Mouse (Mus musculus): ENCODE measurements at regions not wholly inside any gene's neighbourhood (a gene's known extent, or its start where the extent isn't known, plus 50 kb on each side); places are given as distances from the start of the nearest gene placed in this dataset.

GRCm38 (mm10) chr14:94541995-94542394 is 651.5 kb upstream of the Pcdh9 start:
- DNase-seq (no peak), ATAC-seq (ENCODE audit: low FRiP score, low TSS enrichment) (no peak)
- Histone ChIP-seq H3K9me3 (ENCODE audit: control insufficient read depth, low read length) (no peaks in the 10 kb centered on the region), H3K27ac (replicated peaks; ENCODE audit: low read depth, low read length) (no peak overlapping the region), H3K4me1 (ENCODE audit: control insufficient read depth, insufficient read depth, low read length) (no peaks in the 10 kb centered on the region), H3K27me3 (ENCODE audit: control insufficient read depth, insufficient read depth, low read length) (no peaks in the 10 kb centered on the region), H3K36me3 (ENCODE audit: control insufficient read depth, insufficient read depth, low read length) (no peaks in the 10 kb centered on the region), H3K9ac (replicated peaks; ENCODE audit: low read length) (no peak overlapping the region), H3K4me2 (ENCODE audit: low read length) (no peak overlapping the region), H3K4me3 (replicated peaks; ENCODE audit: low read depth, low read length) (no peak overlapping the region)
- 90% methylated on average over 8 of the region's 8 CpGs for WGBS

- Histone ChIP-seq H3K27me3 (ENCODE audit: control insufficient read depth, insufficient read depth, low read length) (no peaks in the 10 kb centered on the region), H3K4me1 (ENCODE audit: control insufficient read depth, insufficient read depth, low read length) (no peaks in the 10 kb centered on the region), H3K36me3 (ENCODE audit: control insufficient read depth, insufficient read depth, low read length) (no peaks in the 10 kb centered on the region), H3K4me3 (replicated peaks; ENCODE audit: low read depth, low read length) (no peak overlapping the region), H3K9me3 (ENCODE audit: control insufficient read depth, low read length) (no peaks in the 10 kb centered on the region), H3K27ac (replicated peaks; ENCODE audit: low read depth, low read length) (no peak overlapping the region), H3K4me2 (ENCODE audit: low read length) (no peak overlapping the region), H3K9ac (replicated peaks; ENCODE audit: low read length) (no peak overlapping the region)
- WGBS = 88% methylated on average over 1 of the region's 1 CpGs
- DNase-seq = no peak
- no peak for ATAC-seq (ENCODE audit: low FRiP score, low TSS enrichment)
These were observed 635.2 kb upstream of the Pcdh9 start for GRCm38 (mm10) chr14:94525648-94526047.

- no peak for DNase-seq
- Histone ChIP-seq H3K27ac (replicated peaks; ENCODE audit: low read depth, low read length) (no peak overlapping the region), H3K9me3 (ENCODE audit: control insufficient read depth, low read length) (no peaks in the 10 kb centered on the region), H3K4me2 (ENCODE audit: low read length) (no peak overlapping the region), H3K4me3 (replicated peaks; ENCODE audit: low read depth, low read length) (no peak overlapping the region), H3K36me3 (ENCODE audit: control insufficient read depth, insufficient read depth, low read length) (no peaks in the 10 kb centered on the region), H3K27me3 (ENCODE audit: control insufficient read depth, insufficient read depth, low read length) (no peaks in the 10 kb centered on the region), H3K9ac (replicated peaks; ENCODE audit: low read length) (no peak overlapping the region), H3K4me1 (ENCODE audit: control insufficient read depth, insufficient read depth, low read length) (no peaks in the 10 kb centered on the region)
- ATAC-seq (ENCODE audit: low FRiP score, low TSS enrichment) = no peak
These were observed 634.8 kb upstream of the Pcdh9 start for GRCm38 (mm10) chr14:94525238-94525637.

GRCm38 (mm10) chr14:94522007-94522406 is 631.5 kb upstream of the Pcdh9 start:
- Histone ChIP-seq H3K9ac (replicated peaks; ENCODE audit: low read length) (no peak overlapping the region), H3K4me3 (replicated peaks; ENCODE audit: low read depth, low read length) (no peak overlapping the region), H3K9me3 (ENCODE audit: control insufficient read depth, low read length) (no peaks in the 10 kb centered on the region), H3K36me3 (ENCODE audit: control insufficient read depth, insufficient read depth, low read length) (no peaks in the 10 kb centered on the region), H3K27me3 (ENCODE audit: control insufficient read depth, insufficient read depth, low read length) (no peaks in the 10 kb centered on the region), H3K4me2 (ENCODE audit: low read length) (no peak overlapping the region), H3K27ac (replicated peaks; ENCODE audit: low read depth, low read length) (no peak overlapping the region), H3K4me1 (ENCODE audit: control insufficient read depth, insufficient read depth, low read length) (no peaks in the 10 kb centered on the region)
- DNase-seq = peak; percentile 14
- no peak for ATAC-seq (ENCODE audit: low FRiP score, low TSS enrichment)
- WGBS = 48% methylated on average over 2 of the region's 2 CpGs

- ATAC-seq (ENCODE audit: low FRiP score, low TSS enrichment) = no peak
These were observed 600.9 kb upstream of the Pcdh9 start for GRCm38 (mm10) chr14:94491370-94491769.

GRCm38 (mm10) chr14:94475887-94476286 is 585.4 kb upstream of the Pcdh9 start:
- Histone ChIP-seq H3K4me3 (replicated peaks; ENCODE audit: low read depth, low read length) (no peak overlapping the region), H3K36me3 (ENCODE audit: control insufficient read depth, insufficient read depth, low read length) (no peaks in the 10 kb centered on the region), H3K4me1 (ENCODE audit: control insufficient read depth, insufficient read depth, low read length) (no peaks in the 10 kb centered on the region), H3K4me2 (ENCODE audit: low read length) (no peak overlapping the region), H3K9me3 (ENCODE audit: control insufficient read depth, low read length) (no peaks in the 10 kb centered on the region), H3K27ac (replicated peaks; ENCODE audit: low read depth, low read length) (no peak overlapping the region), H3K9ac (replicated peaks; ENCODE audit: low read length) (no peak overlapping the region), H3K27me3 (ENCODE audit: control insufficient read depth, insufficient read depth, low read length) (no peaks in the 10 kb centered on the region)
- DNase-seq (peak; percentile 28), ATAC-seq (ENCODE audit: low FRiP score, low TSS enrichment) (no peak)
- 66% methylated on average over 3 of the region's 3 CpGs for WGBS

More at GRCm38 (mm10) chr14:94491370-94491769, 600.9 kb upstream of the Pcdh9 start:
- no peak overlapping the region for H3K4me3 ChIP-seq (replicated peaks; ENCODE audit: low read depth, low read length)
- H3K4me2 ChIP-seq (ENCODE audit: low read length) = no peak overlapping the region
- no peaks in the 10 kb centered on the region for H3K27me3 ChIP-seq (ENCODE audit: control insufficient read depth, insufficient read depth, low read length)
- H3K27ac ChIP-seq (replicated peaks; ENCODE audit: low read depth, low read length) = no peak overlapping the region
- no peak overlapping the region for H3K9ac ChIP-seq (replicated peaks; ENCODE audit: low read length)
- H3K9me3 ChIP-seq (ENCODE audit: control insufficient read depth, low read length) = no peaks in the 10 kb centered on the region
- no peak for DNase-seq
- no peaks in the 10 kb centered on the region for H3K4me1 ChIP-seq (ENCODE audit: control insufficient read depth, insufficient read depth, low read length)
- no peaks in the 10 kb centered on the region for H3K36me3 ChIP-seq (ENCODE audit: control insufficient read depth, insufficient read depth, low read length)

- H3K36me3 ChIP-seq (ENCODE audit: control insufficient read depth, insufficient read depth, low read length) = no peaks in the 10 kb centered on the region
- no peak overlapping the region for H3K9ac ChIP-seq (replicated peaks; ENCODE audit: low read length)
- H3K9me3 ChIP-seq (ENCODE audit: control insufficient read depth, low read length) = no peaks in the 10 kb centered on the region
- ATAC-seq (ENCODE audit: low FRiP score, low TSS enrichment) (no peak), DNase-seq (no peak)
- 88% methylated on average over 1 of the region's 1 CpGs for WGBS
- no peaks in the 10 kb centered on the region for H3K4me1 ChIP-seq (ENCODE audit: control insufficient read depth, insufficient read depth, low read length)
- no peaks in the 10 kb centered on the region for H3K27me3 ChIP-seq (ENCODE audit: control insufficient read depth, insufficient read depth, low read length)
- no peak overlapping the region for H3K4me2 ChIP-seq (ENCODE audit: low read length)
- H3K4me3 ChIP-seq (replicated peaks; ENCODE audit: low read depth, low read length) = no peak overlapping the region
- no peak overlapping the region for H3K27ac ChIP-seq (replicated peaks; ENCODE audit: low read depth, low read length)
These were observed 582.7 kb upstream of the Pcdh9 start for GRCm38 (mm10) chr14:94473181-94473580.

GRCm38 (mm10) chr14:94445952-94446351 is 555.5 kb upstream of the Pcdh9 start:
- Histone ChIP-seq H3K4me3 (replicated peaks; ENCODE audit: low read depth, low read length) (no peak overlapping the region), H3K9me3 (ENCODE audit: control insufficient read depth, low read length) (no peaks in the 10 kb centered on the region), H3K27ac (replicated peaks; ENCODE audit: low read depth, low read length) (no peak overlapping the region), H3K36me3 (ENCODE audit: control insufficient read depth, insufficient read depth, low read length) (no peaks in the 10 kb centered on the region), H3K9ac (replicated peaks; ENCODE audit: low read length) (no peak overlapping the region), H3K4me1 (ENCODE audit: control insufficient read depth, insufficient read depth, low read length) (no peaks in the 10 kb centered on the region), H3K4me2 (ENCODE audit: low read length) (no peak overlapping the region), H3K27me3 (ENCODE audit: control insufficient read depth, insufficient read depth, low read length) (no peaks in the 10 kb centered on the region)
- DNase-seq = no peak
- no peak for ATAC-seq (ENCODE audit: low FRiP score, low TSS enrichment)
- 88% methylated on average over 1 of the region's 1 CpGs for WGBS

GRCm38 (mm10) chr14:94433343-94433958 is 543.0 kb upstream of the Pcdh9 start:
- DNase-seq = peak; percentile 57
- H3K9me3 ChIP-seq (ENCODE audit: control insufficient read depth, low read length) = no peaks in the 10 kb centered on the region

More at GRCm38 (mm10) chr14:94433343-94433958, 543.0 kb upstream of the Pcdh9 start:
- no peak overlapping the region for H3K27ac ChIP-seq (replicated peaks; ENCODE audit: low read depth, low read length)
- WGBS = 72% methylated on average over 7 of the region's 7 CpGs
- no peaks in the 10 kb centered on the region for H3K4me1 ChIP-seq (ENCODE audit: control insufficient read depth, insufficient read depth, low read length)
- no peak overlapping the region for H3K9ac ChIP-seq (replicated peaks; ENCODE audit: low read length)
- no peak overlapping the region for H3K4me2 ChIP-seq (ENCODE audit: low read length)
- no peak overlapping the region for H3K4me3 ChIP-seq (replicated peaks; ENCODE audit: low read depth, low read length)
- peak; percentile 44; the same call in 1 of the 2 replicates for ATAC-seq (ENCODE audit: low FRiP score, low TSS enrichment)
- H3K36me3 ChIP-seq (ENCODE audit: control insufficient read depth, insufficient read depth, low read length) = no peaks in the 10 kb centered on the region
- no peaks in the 10 kb centered on the region for H3K27me3 ChIP-seq (ENCODE audit: control insufficient read depth, insufficient read depth, low read length)

Data from midbrain, embryonic 14.5 days (tissue).